Mouse (Mus musculus): Measurements from ENCODE around the gene Ms4a15. TPM values are rescaled to one million over a fixed set of nuclear protein-coding genes. Genes with fewer than 3 reads are reported as not detected.

Ms4a15 gene
- polyA plus RNA-seq, 1 experiment = 2.3 TPM

GRCm38 (mm10) chr19:10930641-10931040 is 62.4 kb downstream of the Ms4a15 start:
- TF ChIP-seq CTCF (IDR thresholded peaks at IDR 0.05; ENCODE audit: insufficient read depth, low read length) = no peak
- no peak for TF ChIP-seq POLR2A (IDR thresholded peaks at IDR 0.05; ENCODE audit: borderline replicate concordance, extremely low read depth, low read depth, low read length)
- WGBS = 74% methylated on average over 2 of the region's 2 CpGs
- no peak overlapping the region for H3K4me3 ChIP-seq (replicated peaks; ENCODE audit: extremely low read depth, low read depth, low read length)
- H3K4me1 ChIP-seq (ENCODE audit: control insufficient read depth, insufficient read depth, low read length) = no peaks in the 10 kb centered on the region
- DNase-seq = no peak

Other genes with a start within 250 kb of the Ms4a15 start
- gene Cd6, start 163.2 kb downstream of the Ms4a15 start, polyA plus RNA-seq (2012; rRNA removed) = 2.8 and 3.5 TPM in 2 replicates
- gene Slc15a3, start 153.5 kb downstream of the Ms4a15 start, polyA plus RNA-seq (2012; rRNA removed) = 33.3 and 42.0 TPM in 2 replicates
- gene Tmem132a, start 123.3 kb downstream of the Ms4a15 start, polyA plus RNA-seq (2012; rRNA removed) = 22.4 and 23.5 TPM in 2 replicates
- 206 and 278 TPM in 2 replicates for gene Tmem109, start 111.2 kb downstream of the Ms4a15 start, polyA plus RNA-seq (2012; rRNA removed)
- gene Prpf19, start 98.0 kb downstream of the Ms4a15 start, polyA plus RNA-seq (2012; rRNA removed) = 159 and 186 TPM in 2 replicates
- gene Zp1, start 72.6 kb downstream of the Ms4a15 start, polyA plus RNA-seq (2012; rRNA removed) = 0.21 and 0.33 TPM in 2 replicates
- 4.8 and 6.6 TPM in 2 replicates for gene Ptgdr2, start 56.1 kb downstream of the Ms4a15 start, polyA plus RNA-seq (2012; rRNA removed)
- gene Ccdc86, start 44.0 kb downstream of the Ms4a15 start, polyA plus RNA-seq (2012; rRNA removed) = 3.9 and 4.7 TPM in 2 replicates
- gene Ms4a10, start 18.6 kb downstream of the Ms4a15 start, polyA plus RNA-seq (2012; rRNA removed) = not detected in 2 replicates
- gene Ms4a18, start 24.8 kb upstream of the Ms4a15 start, polyA plus RNA-seq (2012; rRNA removed) = not detected in 2 replicates
- gene Ms4a8a, start 87.9 kb upstream of the Ms4a15 start, polyA plus RNA-seq (2012; rRNA removed) = 15.4 and 18.5 TPM in 2 replicates
- not detected in 2 replicates for gene 1700017D01Rik, start 137.6 kb upstream of the Ms4a15 start, polyA plus RNA-seq (2012; rRNA removed)
- gene 1700025F22Rik, start 172.1 kb upstream of the Ms4a15 start, polyA plus RNA-seq (2012; rRNA removed) = not detected in 2 replicates
- not detected in 2 replicates for gene Ms4a13, start 203.5 kb upstream of the Ms4a15 start, polyA plus RNA-seq (2012; rRNA removed)
- not detected in 2 replicates for gene Ms4a12, start 239.2 kb upstream of the Ms4a15 start, polyA plus RNA-seq (2012; rRNA removed)

All from lung, adult 2 months (tissue).